Mouse (Mus musculus): ENCODE results near the gene Thnsl2. TPM values are rescaled to one million over a fixed set of nuclear protein-coding genes. Genes with fewer than 3 reads are reported as not detected.

Gene Thnsl2
- total RNA-seq, 2 experiments from 2014 or later, result not detected

Other genes starting within 250 kb of the Thnsl2 start
- gene Tex37, start 225.5 kb downstream of the Thnsl2 start, total RNA-seq (2015), result not detected in 2 replicates
- not detected in 2 replicates for gene Tex37, start 225.5 kb downstream of the Thnsl2 start, total RNA-seq (2017)
- not detected in 2 replicates for gene Foxi3, start 187.9 kb downstream of the Thnsl2 start, total RNA-seq (2015)
- gene Foxi3, start 187.9 kb downstream of the Thnsl2 start, total RNA-seq (2017), result not detected in 2 replicates
- gene Fabp1, start 55.4 kb upstream of the Thnsl2 start, total RNA-seq (2015), result not detected in 2 replicates
- not detected in 2 replicates for gene Fabp1, start 55.4 kb upstream of the Thnsl2 start, total RNA-seq (2017)
- gene Krcc1, start 127.2 kb upstream of the Thnsl2 start, total RNA-seq (2015), result 88.0 and 114 TPM in 2 replicates
- gene Krcc1, start 127.2 kb upstream of the Thnsl2 start, total RNA-seq (2017), result 124 and 139 TPM in 2 replicates
- not detected in 2 replicates for gene Smyd1, start 177.8 kb upstream of the Thnsl2 start, total RNA-seq (2015)
- gene Smyd1, start 177.8 kb upstream of the Thnsl2 start, total RNA-seq (2017), result not detected in 2 replicates
- gene Cd8b1, start 178.3 kb upstream of the Thnsl2 start, total RNA-seq (2015), result 0.20 TPM in 1 of 2 replicates, not detected in the other
- not detected in 2 replicates for gene Cd8b1, start 178.3 kb upstream of the Thnsl2 start, total RNA-seq (2017)
- 0.46 TPM in 1 of 2 replicates, not detected in the other for gene Cd8a, start 229.0 kb upstream of the Thnsl2 start, total RNA-seq (2015)
- 0.08 and 0.22 TPM in 2 replicates for gene Cd8a, start 229.0 kb upstream of the Thnsl2 start, total RNA-seq (2017)

Data from megakaryocyte, adult 5-6 weeks (primary cell).